Mouse (Mus musculus): ENCODE data around the gene Cryzl1. TPM values are rescaled to one million over a fixed set of nuclear protein-coding genes. Genes with fewer than 3 reads are reported as not detected.

The Cryzl1 gene
- polyA plus RNA-seq, 1 experiment from 2014 or later: 31.5 TPM

- Histone ChIP-seq H3K4me1 (ENCODE audit: control insufficient read depth, low read depth, low read length) (peaks cover 33% of the 10 kb centered on the region), H3K9me3 (replicated peaks; ENCODE audit: control insufficient read depth, low read length) (no peaks in the 10 kb centered on the region), H3K27ac (ENCODE audit: low read length) (peak overlapping the region; percentile 83), H3K4me2 (ENCODE audit: low read depth, low read length) (peak overlapping the region; percentile 95), H3K36me3 (ENCODE audit: control insufficient read depth, insufficient read depth) (peaks cover 26% of the 10 kb centered on the region), H3K27me3 (ENCODE audit: control insufficient read depth, insufficient read depth, low read depth, low read length) (no peaks in the 10 kb centered on the region), H3K9ac (ENCODE audit: low read depth, low read length) (peak overlapping the region; percentile 99), H3K4me3 (ENCODE audit: low read depth, low read length) (peak overlapping the region; percentile 100)
- ATAC-seq (ENCODE audit: low read depth): peak; percentile 33
- under 1% methylated on average over 51 of the region's 51 CpGs for WGBS (ENCODE audit: insufficient replicate concordance)
Observed at GRCm38 (mm10) chr16:91688023-91688618, 40.7 kb downstream of the Cryzl1 start.

DNA sequence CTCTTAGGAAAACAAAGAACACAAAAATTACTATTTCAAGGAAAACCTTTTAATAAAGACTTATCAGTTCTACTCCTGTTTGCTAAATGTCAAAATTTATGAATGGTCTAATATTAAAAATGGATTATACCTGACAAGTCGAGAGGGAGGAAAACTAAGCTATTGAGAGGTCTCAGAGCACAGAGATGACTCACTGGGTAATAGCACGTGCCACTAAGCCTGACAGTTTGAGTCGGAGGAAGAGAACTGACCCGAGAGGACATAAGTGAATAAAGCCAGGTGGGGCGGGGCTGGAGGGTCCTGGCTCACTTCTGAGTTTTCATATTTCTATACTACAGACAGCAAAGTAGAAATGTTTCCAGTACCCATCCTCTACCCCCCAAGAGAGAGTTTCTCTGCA, 42.4 kb downstream of the Cryzl1 start:
- 78% methylated on average over 5 of the region's 5 CpGs for WGBS (ENCODE audit: insufficient replicate concordance)
- no peak overlapping the region for H3K4me3 ChIP-seq (ENCODE audit: low read depth, low read length)
- no peaks in the 10 kb centered on the region for H3K27me3 ChIP-seq (ENCODE audit: control insufficient read depth, insufficient read depth, low read depth, low read length)
- H3K9me3 ChIP-seq (replicated peaks; ENCODE audit: control insufficient read depth, low read length): no peaks in the 10 kb centered on the region
- ATAC-seq (ENCODE audit: low read depth): no peak
- H3K4me2 ChIP-seq (ENCODE audit: low read depth, low read length): peak overlapping the region; percentile 95; the same call in 1 of the 2 replicates
- H3K36me3 ChIP-seq (ENCODE audit: control insufficient read depth, insufficient read depth): peaks cover 43% of the 10 kb centered on the region
- H3K27ac ChIP-seq (ENCODE audit: low read length): no peak overlapping the region
- H3K4me1 ChIP-seq (ENCODE audit: control insufficient read depth, low read depth, low read length): peaks cover 33% of the 10 kb centered on the region
- no peak overlapping the region for H3K9ac ChIP-seq (ENCODE audit: low read depth, low read length)

DNA sequence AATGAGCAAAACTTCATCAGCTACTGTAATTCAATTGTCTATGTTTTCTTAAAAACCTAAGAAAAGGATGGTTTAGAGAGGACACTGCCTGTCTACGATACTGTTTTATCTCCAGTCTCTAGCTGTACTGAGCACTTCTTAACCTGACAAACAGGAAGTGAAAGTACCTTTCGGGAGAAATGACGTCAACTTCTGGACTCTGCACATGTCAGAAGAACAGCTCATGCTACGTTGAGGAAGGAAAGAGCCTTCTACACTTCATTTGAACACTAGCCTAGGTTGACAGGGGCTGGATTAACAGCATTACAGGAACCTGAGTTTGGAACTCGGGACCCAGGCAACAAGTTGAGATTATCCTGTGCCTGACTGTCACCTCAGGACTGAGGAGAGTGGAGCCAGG, 43.2 kb downstream of the Cryzl1 start:
- H3K4me1 ChIP-seq (ENCODE audit: control insufficient read depth, low read depth, low read length): peaks cover 31% of the 10 kb centered on the region
- no peak overlapping the region for H3K27ac ChIP-seq (ENCODE audit: low read length)
- peaks cover 51% of the 10 kb centered on the region for H3K36me3 ChIP-seq (ENCODE audit: control insufficient read depth, insufficient read depth)
- no peak overlapping the region for H3K4me3 ChIP-seq (ENCODE audit: low read depth, low read length)
- no peak for ATAC-seq (ENCODE audit: low read depth)
- 38% methylated on average over 5 of the region's 5 CpGs for WGBS (ENCODE audit: insufficient replicate concordance)
- peak overlapping the region; percentile 18 for H3K4me2 ChIP-seq (ENCODE audit: low read depth, low read length)
- no peaks in the 10 kb centered on the region for H3K9me3 ChIP-seq (replicated peaks; ENCODE audit: control insufficient read depth, low read length)
- no peaks in the 10 kb centered on the region for H3K27me3 ChIP-seq (ENCODE audit: control insufficient read depth, insufficient read depth, low read depth, low read length)
- H3K9ac ChIP-seq (ENCODE audit: low read depth, low read length): no peak overlapping the region

DNA sequence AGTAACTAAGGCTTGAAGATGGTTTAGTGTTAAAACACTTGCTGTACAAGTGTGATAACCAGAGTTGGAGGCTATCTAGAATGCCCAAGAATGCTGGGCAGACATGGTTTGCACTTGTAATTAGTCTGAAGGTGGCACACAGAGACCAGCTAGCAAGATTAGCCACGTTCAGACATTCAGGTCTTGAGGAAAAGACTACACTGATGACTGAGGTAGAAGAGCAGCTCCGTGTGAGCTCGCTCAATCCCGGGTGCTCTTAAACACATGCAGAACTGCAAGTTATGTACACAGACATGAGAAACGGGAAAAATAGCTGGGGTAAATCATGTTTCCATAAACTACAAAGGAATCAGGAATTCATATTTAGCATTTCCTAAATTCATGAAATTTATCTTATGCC, 48.1 kb downstream of the Cryzl1 start:
- WGBS (ENCODE audit: insufficient replicate concordance): 70% methylated on average over 5 of the region's 5 CpGs
- Histone ChIP-seq H3K36me3 (ENCODE audit: control insufficient read depth, insufficient read depth) (peaks cover 86% of the 10 kb centered on the region), H3K9ac (ENCODE audit: low read depth, low read length) (no peak overlapping the region), H3K9me3 (replicated peaks; ENCODE audit: control insufficient read depth, low read length) (no peaks in the 10 kb centered on the region), H3K27ac (ENCODE audit: low read length) (no peak overlapping the region), H3K4me1 (ENCODE audit: control insufficient read depth, low read depth, low read length) (peaks cover 2% of the 10 kb centered on the region), H3K27me3 (ENCODE audit: control insufficient read depth, insufficient read depth, low read depth, low read length) (no peaks in the 10 kb centered on the region), H3K4me2 (ENCODE audit: low read depth, low read length) (no peak overlapping the region), H3K4me3 (ENCODE audit: low read depth, low read length) (no peak overlapping the region)
- no peak for ATAC-seq (ENCODE audit: low read depth)

GRCm38 (mm10) chr16:91678147-91678911, 50.4 kb downstream of the Cryzl1 start:
- WGBS (ENCODE audit: insufficient replicate concordance): 73% methylated on average over 5 of the region's 5 CpGs
- peaks cover 82% of the 10 kb centered on the region for H3K36me3 ChIP-seq (ENCODE audit: control insufficient read depth, insufficient read depth)

GRCm38 (mm10) chr16:91674500-91674899, 54.3 kb downstream of the Cryzl1 start:
- Histone ChIP-seq H3K36me3 (ENCODE audit: control insufficient read depth, insufficient read depth) (peaks cover 83% of the 10 kb centered on the region), H3K27me3 (ENCODE audit: control insufficient read depth, insufficient read depth, low read depth, low read length) (no peaks in the 10 kb centered on the region), H3K4me2 (ENCODE audit: low read depth, low read length) (no peak overlapping the region), H3K4me1 (ENCODE audit: control insufficient read depth, low read depth, low read length) (no peaks in the 10 kb centered on the region), H3K27ac (ENCODE audit: low read length) (no peak overlapping the region), H3K4me3 (ENCODE audit: low read depth, low read length) (no peak overlapping the region), H3K9me3 (replicated peaks; ENCODE audit: control insufficient read depth, low read length) (no peaks in the 10 kb centered on the region), H3K9ac (ENCODE audit: low read depth, low read length) (no peak overlapping the region)
- ATAC-seq (ENCODE audit: low read depth): no peak
- 87% methylated on average over 4 of the region's 4 CpGs for WGBS (ENCODE audit: insufficient replicate concordance)

More at GRCm38 (mm10) chr16:91678147-91678911, 50.4 kb downstream of the Cryzl1 start:
- Histone ChIP-seq H3K27ac (ENCODE audit: low read length) (no peak overlapping the region; the same call in 1 of the 2 replicates), H3K4me2 (ENCODE audit: low read depth, low read length) (no peak overlapping the region), H3K9me3 (replicated peaks; ENCODE audit: control insufficient read depth, low read length) (no peaks in the 10 kb centered on the region), H3K9ac (ENCODE audit: low read depth, low read length) (no peak overlapping the region), H3K4me3 (ENCODE audit: low read depth, low read length) (no peak overlapping the region), H3K4me1 (ENCODE audit: control insufficient read depth, low read depth, low read length) (no peaks in the 10 kb centered on the region), H3K27me3 (ENCODE audit: control insufficient read depth, insufficient read depth, low read depth, low read length) (no peaks in the 10 kb centered on the region)
- ATAC-seq (ENCODE audit: low read depth): peak; percentile 94

- H3K27me3 ChIP-seq (ENCODE audit: control insufficient read depth, insufficient read depth, low read depth, low read length): no peaks in the 10 kb centered on the region
- H3K4me1 ChIP-seq (ENCODE audit: control insufficient read depth, low read depth, low read length): no peaks in the 10 kb centered on the region; the same call in 1 of the 2 replicates
- 94% methylated on average over 3 of the region's 3 CpGs for WGBS (ENCODE audit: insufficient replicate concordance)
- no peak for ATAC-seq (ENCODE audit: low read depth)
- H3K4me3 ChIP-seq (ENCODE audit: low read depth, low read length): no peak overlapping the region
- no peak overlapping the region for H3K9ac ChIP-seq (ENCODE audit: low read depth, low read length)
- no peak overlapping the region for H3K27ac ChIP-seq (ENCODE audit: low read length)
- peaks cover 87% of the 10 kb centered on the region for H3K36me3 ChIP-seq (ENCODE audit: control insufficient read depth, insufficient read depth)
- no peak overlapping the region for H3K4me2 ChIP-seq (ENCODE audit: low read depth, low read length)
- H3K9me3 ChIP-seq (replicated peaks; ENCODE audit: control insufficient read depth, low read length): peaks cover 3% of the 10 kb centered on the region; the same call in 1 of the 2 replicates
Observed at GRCm38 (mm10) chr16:91663795-91664194, 65.0 kb downstream of the Cryzl1 start.

GRCm38 (mm10) chr16:91662336-91662735, 66.4 kb downstream of the Cryzl1 start:
- no peaks in the 10 kb centered on the region for H3K27me3 ChIP-seq (ENCODE audit: control insufficient read depth, insufficient read depth, low read depth, low read length)
- no peak overlapping the region for H3K27ac ChIP-seq (ENCODE audit: low read length)
- no peak overlapping the region for H3K9ac ChIP-seq (ENCODE audit: low read depth, low read length)
- no peak for ATAC-seq (ENCODE audit: low read depth)
- H3K4me2 ChIP-seq (ENCODE audit: low read depth, low read length): no peak overlapping the region
- H3K9me3 ChIP-seq (replicated peaks; ENCODE audit: control insufficient read depth, low read length): peaks cover 3% of the 10 kb centered on the region; the same call in 1 of the 2 replicates
- H3K4me1 ChIP-seq (ENCODE audit: control insufficient read depth, low read depth, low read length): no peaks in the 10 kb centered on the region; the same call in 1 of the 2 replicates
- 91% methylated on average over 16 of the region's 16 CpGs for WGBS (ENCODE audit: insufficient replicate concordance)
- no peak overlapping the region for H3K4me3 ChIP-seq (ENCODE audit: low read depth, low read length)
- H3K36me3 ChIP-seq (ENCODE audit: control insufficient read depth, insufficient read depth): peaks cover 96% of the 10 kb centered on the region

DNA sequence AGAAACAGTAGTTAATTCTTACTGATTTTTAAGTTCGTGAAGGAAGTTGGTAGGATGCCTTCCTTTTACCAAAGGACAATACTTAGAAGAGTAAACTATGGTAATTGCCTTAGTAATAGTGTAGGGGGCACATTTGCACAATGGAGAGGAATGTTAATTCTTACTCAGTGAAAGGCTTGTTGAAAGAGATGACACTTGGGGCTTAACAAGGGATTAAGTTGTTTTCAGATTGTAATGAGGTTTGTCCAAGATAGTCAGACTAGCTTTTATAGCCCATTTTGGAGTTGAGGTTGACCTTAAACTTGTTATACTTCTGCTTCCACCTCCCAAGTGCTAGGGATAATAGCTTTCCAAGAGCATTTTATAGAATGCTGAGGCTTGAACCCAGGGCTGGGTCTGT, 67.4 kb downstream of the Cryzl1 start:
- H3K4me1 ChIP-seq (ENCODE audit: control insufficient read depth, low read depth, low read length): no peaks in the 10 kb centered on the region; the same call in 1 of the 2 replicates
- H3K9me3 ChIP-seq (replicated peaks; ENCODE audit: control insufficient read depth, low read length): peaks cover 3% of the 10 kb centered on the region; the same call in 1 of the 2 replicates
- H3K4me2 ChIP-seq (ENCODE audit: low read depth, low read length): no peak overlapping the region
- no peak overlapping the region for H3K4me3 ChIP-seq (ENCODE audit: low read depth, low read length)
- no peak overlapping the region for H3K27ac ChIP-seq (ENCODE audit: low read length)
- 77% methylated on average over 1 of the region's 1 CpGs for whole genome bisulfite sequencing (ENCODE audit: insufficient replicate concordance)
- H3K9ac ChIP-seq (ENCODE audit: low read depth, low read length): no peak overlapping the region
- H3K36me3 ChIP-seq (ENCODE audit: control insufficient read depth, insufficient read depth): peaks cover 96% of the 10 kb centered on the region
- H3K27me3 ChIP-seq (ENCODE audit: control insufficient read depth, insufficient read depth, low read depth, low read length): no peaks in the 10 kb centered on the region
- no peak for ATAC-seq (ENCODE audit: low read depth)

All from liver, embryonic 16.5 days (tissue).